Mouse (Mus musculus): ENCODE results near the gene Adipor1. TPM values are rescaled to one million over a fixed set of nuclear protein-coding genes. Genes with fewer than 3 reads are reported as not detected.
A peak's percentile ranks its signal among the peaks of the same experiment; 100 is the strongest.

Gene Adipor1
- polyA plus RNA-seq, 1 experiment from 2014 or later: 87.4 TPM

DNA sequence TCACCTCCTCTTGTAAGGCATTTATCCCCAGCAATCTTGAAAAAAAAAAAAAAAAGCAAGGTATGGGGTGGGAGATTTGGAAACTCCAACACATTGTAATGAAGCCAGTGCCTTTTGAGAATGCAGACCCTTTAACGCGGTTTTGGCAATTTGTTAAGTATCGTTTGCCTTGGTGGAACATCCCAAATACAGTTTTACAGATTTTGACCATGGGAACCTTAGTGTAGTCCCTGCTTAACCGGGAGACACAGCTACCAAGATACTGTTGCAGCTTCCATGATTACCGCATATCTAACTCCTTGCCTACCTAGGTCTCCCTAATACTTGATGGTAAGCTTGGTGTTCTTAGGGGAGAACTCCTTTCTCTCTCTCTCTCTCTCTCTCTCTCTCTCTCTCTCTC, 40.9 kb downstream of the Adipor1 start:
- Histone ChIP-seq H3K36me3 (ENCODE audit: control insufficient read depth, insufficient read depth, low read length) (0 out of 2 replicates have a peak, but pooled peaks cover 5% of the 10 kb centered on the region), H3K9me3 (ENCODE audit: control insufficient read depth, low read length) (no peaks in the 10 kb centered on the region), H3K4me2 (ENCODE audit: low read depth, low read length) (peak overlapping the region; percentile 52), H3K27ac (ENCODE audit: low read depth, low read length) (no peak overlapping the region), H3K9ac (replicated peaks; ENCODE audit: low read depth, low read length) (peak overlapping the region; percentile 89; the same call in 1 of the 2 replicates), H3K4me3 (ENCODE audit: low read depth, low read length) (peak overlapping the region; percentile 95), H3K4me1 (ENCODE audit: control insufficient read depth, insufficient read depth, low read length) (peaks cover 5% of the 10 kb centered on the region), H3K27me3 (ENCODE audit: control insufficient read depth, insufficient read depth, low read length) (no peaks in the 10 kb centered on the region)
- ATAC-seq (ENCODE audit: low read depth): no peak
- 25% methylated on average over 5 of the region's 5 CpGs for WGBS

DNA sequence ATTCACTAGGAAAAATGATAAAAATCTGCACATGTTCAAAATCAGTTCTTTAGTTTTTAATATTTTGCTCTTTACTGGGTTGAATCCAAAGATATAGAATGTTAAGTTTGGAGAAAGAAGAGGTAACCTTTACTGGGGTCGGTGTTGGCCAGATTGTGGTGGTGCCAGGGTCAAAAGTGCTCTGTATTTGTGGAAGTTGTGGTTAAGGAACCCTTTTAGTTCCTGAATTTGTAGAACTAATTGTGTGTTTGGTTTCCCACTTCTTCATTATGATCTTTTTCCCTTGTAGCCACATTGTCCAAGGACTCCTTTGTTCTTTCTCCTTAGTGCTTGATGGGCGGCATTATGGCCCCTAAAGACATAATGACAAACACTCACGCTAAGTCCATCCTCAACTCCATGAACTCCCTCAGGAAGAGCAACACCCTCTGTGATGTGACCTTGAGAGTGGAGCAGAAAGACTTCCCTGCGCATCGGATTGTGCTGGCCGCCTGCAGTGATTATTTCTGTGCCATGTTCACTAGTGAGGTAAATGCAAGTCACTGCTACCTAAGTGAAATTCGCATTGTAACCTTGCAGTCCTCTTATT, 43.1 kb downstream of the Adipor1 start:
- ATAC-seq (ENCODE audit: low read depth): no peak
- Histone ChIP-seq H3K4me3 (ENCODE audit: low read depth, low read length) (no peak overlapping the region), H3K4me2 (ENCODE audit: low read depth, low read length) (no peak overlapping the region)

DNA sequence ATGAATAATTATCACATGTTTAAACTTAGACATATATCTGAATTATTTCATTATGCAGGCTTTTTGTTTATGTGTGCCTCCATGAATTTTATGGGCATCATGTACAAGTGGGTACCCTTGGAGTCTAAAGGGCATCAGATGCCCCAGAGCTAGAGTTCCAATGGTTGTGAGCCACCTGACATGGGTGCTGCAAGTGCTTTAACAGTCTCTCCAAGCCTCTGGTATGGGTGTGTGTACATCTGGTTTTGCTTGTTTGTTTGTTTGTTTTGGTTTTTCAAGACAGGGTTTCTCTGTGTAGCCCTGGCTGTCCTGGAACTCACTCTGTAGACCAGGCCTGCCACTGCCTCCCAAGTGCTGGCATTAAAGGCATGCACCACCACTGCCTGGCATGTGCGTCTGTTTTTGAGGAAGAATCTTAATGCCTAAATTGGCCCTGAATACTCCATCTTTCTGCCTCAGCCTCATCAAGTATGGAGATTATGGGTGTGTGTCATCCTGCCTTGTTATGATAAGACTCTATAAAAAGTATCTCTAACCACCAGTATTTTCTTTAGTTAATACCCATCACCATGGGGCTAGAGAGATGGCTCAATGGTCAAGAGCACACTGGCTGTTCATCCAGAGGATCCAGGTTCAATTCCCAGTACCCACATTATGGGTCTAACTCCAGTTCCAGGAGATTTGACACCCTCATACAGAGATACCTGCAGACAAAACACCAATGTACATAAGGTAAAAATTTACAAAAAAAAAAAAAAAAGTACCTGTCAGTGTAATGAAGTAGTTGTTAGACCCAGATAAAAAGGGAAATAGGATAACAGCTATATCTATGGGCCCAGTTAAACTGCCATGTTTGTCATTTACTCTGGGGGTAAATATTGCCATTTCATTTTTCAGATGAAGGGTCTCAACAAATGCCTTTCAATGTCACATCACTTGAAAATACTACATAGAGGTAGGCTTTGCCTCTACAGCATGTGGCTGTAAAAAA, 45.4 kb downstream of the Adipor1 start:
- ATAC-seq (ENCODE audit: low read depth): no peak
- WGBS: 100% methylated on average over 1 of the region's 1 CpGs

More for the DNA sequence above, 43.1 kb downstream of the Adipor1 start:
- Histone ChIP-seq H3K9me3 (ENCODE audit: control insufficient read depth, low read length) (no peaks in the 10 kb centered on the region), H3K36me3 (ENCODE audit: control insufficient read depth, insufficient read depth, low read length) (peaks cover 13% of the 10 kb centered on the region; the same call in 1 of the 2 replicates), H3K4me1 (ENCODE audit: control insufficient read depth, insufficient read depth, low read length) (peaks cover 5% of the 10 kb centered on the region), H3K27ac (ENCODE audit: low read depth, low read length) (no peak overlapping the region), H3K27me3 (ENCODE audit: control insufficient read depth, insufficient read depth, low read length) (no peaks in the 10 kb centered on the region), H3K9ac (replicated peaks; ENCODE audit: low read depth, low read length) (no peak overlapping the region)
- WGBS: 91% methylated on average over 7 of the region's 7 CpGs

More for the DNA sequence above, 45.4 kb downstream of the Adipor1 start:
- H3K27me3 ChIP-seq (ENCODE audit: control insufficient read depth, insufficient read depth, low read length): no peaks in the 10 kb centered on the region
- H3K27ac ChIP-seq (ENCODE audit: low read depth, low read length): no peak overlapping the region
- no peak overlapping the region for H3K4me2 ChIP-seq (ENCODE audit: low read depth, low read length)
- no peaks in the 10 kb centered on the region for H3K9me3 ChIP-seq (ENCODE audit: control insufficient read depth, low read length)
- H3K36me3 ChIP-seq (ENCODE audit: control insufficient read depth, insufficient read depth, low read length): peaks cover 22% of the 10 kb centered on the region
- H3K4me1 ChIP-seq (ENCODE audit: control insufficient read depth, insufficient read depth, low read length): peaks cover 5% of the 10 kb centered on the region
- H3K4me3 ChIP-seq (ENCODE audit: low read depth, low read length): no peak overlapping the region
- no peak overlapping the region for H3K9ac ChIP-seq (replicated peaks; ENCODE audit: low read depth, low read length)

Other genes with a start within 250 kb of the Adipor1 start
- 2.1 and 2.7 TPM in 2 replicates for gene Chil1, start 233.2 kb upstream of the Adipor1 start, polyA plus RNA-seq (2014; fragmentation: Nextera tagmentation; extraction: Ambion mirVana)
- gene Mybph, start 221.9 kb upstream of the Adipor1 start, polyA plus RNA-seq (2014; fragmentation: Nextera tagmentation; extraction: Ambion mirVana): 0.33 and 0.35 TPM in 2 replicates
- gene Adora1, start 179.9 kb upstream of the Adipor1 start, polyA plus RNA-seq (2014; fragmentation: Nextera tagmentation; extraction: Ambion mirVana): 12.2 and 14.0 TPM in 2 replicates
- gene Myog, start 125.4 kb upstream of the Adipor1 start, polyA plus RNA-seq (2014; fragmentation: Nextera tagmentation; extraction: Ambion mirVana): 0.76 and 0.80 TPM in 2 replicates
- gene Ppfia4, start 82.5 kb upstream of the Adipor1 start, polyA plus RNA-seq (2014; fragmentation: Nextera tagmentation; extraction: Ambion mirVana): 22.4 and 24.2 TPM in 2 replicates
- gene Tmem183a, start 53.4 kb upstream of the Adipor1 start, polyA plus RNA-seq (2014; fragmentation: Nextera tagmentation; extraction: Ambion mirVana): 120 and 122 TPM in 2 replicates
- not detected in 2 replicates for gene 4933406M09Rik, start 29.4 kb upstream of the Adipor1 start, polyA plus RNA-seq (2014; fragmentation: Nextera tagmentation; extraction: Ambion mirVana)
- 16.2 and 19.2 TPM in 2 replicates for gene Cyb5r1, start 9.8 kb upstream of the Adipor1 start, polyA plus RNA-seq (2014; fragmentation: Nextera tagmentation; extraction: Ambion mirVana)
- gene Klhl12, start 40.2 kb downstream of the Adipor1 start, polyA plus RNA-seq (2014; fragmentation: Nextera tagmentation; extraction: Ambion mirVana): 29.0 and 39.4 TPM in 2 replicates
- 78.1 and 83.3 TPM in 2 replicates for gene Rabif, start 79.3 kb downstream of the Adipor1 start, polyA plus RNA-seq (2014; fragmentation: Nextera tagmentation; extraction: Ambion mirVana)
- not detected in 2 replicates for gene Mgat4e, start 134.3 kb downstream of the Adipor1 start, polyA plus RNA-seq (2014; fragmentation: Nextera tagmentation; extraction: Ambion mirVana)
- 89.9 and 106 TPM in 2 replicates for gene Kdm5b, start 144.8 kb downstream of the Adipor1 start, polyA plus RNA-seq (2014; fragmentation: Nextera tagmentation; extraction: Ambion mirVana)
- 15.6 and 18.3 TPM in 2 replicates for gene Syt2, start 231.3 kb downstream of the Adipor1 start, polyA plus RNA-seq (2014; fragmentation: Nextera tagmentation; extraction: Ambion mirVana)